Mouse (Mus musculus) bone marrow macrophage, adult 2 months (primary cell): Measurements from ENCODE around the gene Pgk1.

Source experiments
- CTCF ChIP-seq: IDR thresholded peaks from 2 replicates; pipeline ENCODE4 v1.5.1; 2012; ENCODE audit warnings: low read depth, mild to moderate bottlenecking, low read length, moderate library complexity
- POLR2A ChIP-seq: IDR thresholded peaks from 2 replicates; pipeline ENCODE4 v1.6.1; 2012; ENCODE audit warnings: mild to moderate bottlenecking, low read depth, low read length, borderline replicate concordance

DNA sequence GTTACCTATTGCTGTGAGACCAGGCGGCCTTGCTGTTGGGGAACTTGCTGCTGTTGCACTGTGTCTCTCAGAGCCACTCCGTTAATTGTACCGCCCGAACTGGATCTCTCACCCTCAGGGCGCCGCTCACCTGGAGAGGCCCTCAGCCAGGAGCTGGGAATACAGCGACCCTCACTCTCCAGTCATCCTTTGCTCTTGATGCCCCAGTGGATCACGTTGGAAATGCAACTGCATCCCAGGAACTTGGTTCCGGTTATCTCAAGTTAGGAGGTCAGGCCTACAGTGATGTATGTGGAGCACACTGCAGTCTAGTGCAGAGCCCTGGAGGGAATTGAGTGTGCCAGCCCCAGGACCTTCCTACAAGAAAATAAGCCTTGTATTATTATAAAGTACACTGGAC is 10.6 kb upstream of the Pgk1 start:
- TF ChIP-seq POLR2A (no peak), CTCF (no peak)
